Mouse (Mus musculus) C2C12 (cell line): ENCODE measurements around the gene BC030870.

ENCODE experiments used
- CEBPB ChIP-seq: IDR thresholded peaks from one replicate; pipeline ENCODE4 v1.6.1; 2011; ENCODE audit warnings: low read depth, mild to moderate bottlenecking, control low read depth, moderate library complexity
- CTCF ChIP-seq: IDR thresholded peaks from one replicate; pipeline ENCODE4 v1.5.1; 2011; ENCODE audit not compliant: control insufficient read depth, insufficient read depth, insufficient read length

GRCm38 (mm10) chr8:65126014-65126413, 3.3 kb downstream of the BC030870 start:
- TF ChIP-seq CTCF (no peak), CEBPB (no peak)
